Mouse (Mus musculus) heart, adult 2 months (tissue): ENCODE results near the gene Hamp2. TPM values are rescaled to one million over a fixed set of nuclear protein-coding genes. Genes with fewer than 3 reads are reported as not detected.
"Not testable (repeated sequence)": the region's sequence is repeated elsewhere in the genome, so short reads cannot be mapped to it uniquely, and the experiment has no call there.

Experiments
- DNase-seq, 2 experiments: peaks; one replicate each; pipeline ENCODE4 v3.0.0; 2021
- H3K27ac ChIP-seq: fragments of 200-600 bp; 2 replicates; pipeline ENCODE4 v1.8.1; 2022
- H3K27me3 ChIP-seq: fragments of 200-500 bp; 2 replicates; pipeline ENCODE4 v1.6.1; 2012; ENCODE audit warnings: mild to moderate bottlenecking, low read length, inconsistent platforms, mixed read lengths; ENCODE audit not compliant: control insufficient read depth, insufficient read depth
- H3K36me3 ChIP-seq: fragments of 200-500 bp; 2 replicates; pipeline ENCODE4 v1.6.1; 2012; ENCODE audit warnings: low read length, inconsistent platforms; ENCODE audit not compliant: control insufficient read depth, insufficient read depth
- H3K4me1 ChIP-seq: fragments of 200-500 bp; 2 replicates; pipeline ENCODE4 v1.6.1; 2011; ENCODE audit warnings: low read length; ENCODE audit not compliant: control insufficient read depth, insufficient read depth
- H3K4me3 ChIP-seq: fragments of 200-600 bp; 2 replicates; pipeline ENCODE4 v1.8.1; 2022
- H3K79me2 ChIP-seq: fragments of 200-500 bp; replicated peaks from 2 replicates; pipeline ENCODE4 v1.6.1; 2012; ENCODE audit warnings: mild to moderate bottlenecking, inconsistent platforms, low read length, moderate library complexity, mixed read lengths; ENCODE audit not compliant: control insufficient read depth, insufficient read depth
- H3K9ac ChIP-seq: fragments of 200-500 bp; 2 replicates; pipeline ENCODE4 v1.6.1; 2012; ENCODE audit warnings: low read depth, mild to moderate bottlenecking, control low read depth, inconsistent platforms, low read length, mixed read lengths
- CTCF ChIP-seq: fragments of 200-600 bp; IDR thresholded peaks from 2 replicates; pipeline ENCODE4 v1.8.1; 2022; ENCODE audit warnings: antibody characterized with exemption, mild to moderate bottlenecking, moderate library complexity
- EP300 ChIP-seq: fragments of 200-500 bp; IDR thresholded peaks from 2 replicates; pipeline ENCODE4 v1.6.1; 2011; ENCODE audit warnings: low read depth, low read length, control low read depth; ENCODE audit not compliant: insufficient read depth
- POLR2A ChIP-seq: fragments of 200-500 bp; IDR thresholded peaks from 2 replicates; pipeline ENCODE4 v1.6.1; 2011; ENCODE audit warnings: mild to moderate bottlenecking, low read depth, low read length, control low read depth; ENCODE audit not compliant: insufficient read depth
- WGBS: fragments of 180-500 bp; shearing (Covaris S2); methylation state at CpG from one replicate; pipeline ENCODE4 v1.1.7; 2018; 5-methylcytosine and 5-hydroxymethylcytosine counted together
- intact Hi-C: fragments of 180-260 bp; cut with DNase I; formaldehyde crosslinking; loops from one replicate; pipeline ENCODE4 v1.15.1; 2025
- long read RNA-seq: library from polyadenylated mRNA; stranded (forward); transcript quantifications from one replicate; pipeline ENCODE4 v2.0.0, GENCODE M21; 2021
- polyA plus RNA-seq: library from polyadenylated mRNA; depleted of rRNA; stranded (reverse); fragments of >200 nt; gene quantifications from 2 replicates; pipeline ENCODE4 v1.2.3, GENCODE M21; 2012; rRNA removed
- total RNA-seq, 2 experiments: library from RNA; stranded (reverse); gene quantifications; 2 replicates each; pipeline ENCODE4 v1.2.3; 2021

Gene Hamp2
- 1 to 10 TPM; 2.8 to 4.5 TPM for total RNA-seq
- 2.1 and 4.7 TPM in 2 replicates for polyA plus RNA-seq
- long read RNA-seq, partial matches to known transcripts, result 0 of 1 reads
- long read RNA-seq, other reads (novel, unspliced or antisense), result 0 of 1 reads

DNA sequence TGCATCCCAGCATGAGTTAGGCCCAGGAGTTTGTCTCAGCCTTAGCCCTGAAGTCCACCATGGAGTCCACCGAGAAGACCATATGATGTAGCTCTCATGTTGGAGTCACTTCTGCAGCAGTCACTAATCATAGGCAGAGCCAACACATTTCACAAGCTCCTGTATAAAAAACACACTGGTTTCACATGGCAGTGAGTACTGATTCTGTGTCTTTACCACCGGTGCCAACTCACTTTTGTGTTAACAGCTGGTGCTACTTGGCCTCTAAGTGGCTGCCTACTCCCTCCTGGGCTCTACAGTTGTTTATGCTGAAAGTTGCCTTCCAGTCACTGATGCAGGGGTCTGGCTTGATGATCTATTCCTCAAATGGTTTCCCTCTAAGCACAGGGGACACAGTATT is at the start of gene Hamp2:
Gene Hamp2 (minus strand): TSS at position 101 of the 400 bp plus-strand sequence.
- WGBS, result 89% methylated on average over 2 of the region's 2 CpGs
- H3K36me3 ChIP-seq, H3K79me2 ChIP-seq, H3K4me3 ChIP-seq, H3K27ac ChIP-seq, H3K4me1 ChIP-seq, H3K9ac ChIP-seq, intact Hi-C loops, DNase-seq, H3K27me3 ChIP-seq: not testable (repeated sequence)

DNA sequence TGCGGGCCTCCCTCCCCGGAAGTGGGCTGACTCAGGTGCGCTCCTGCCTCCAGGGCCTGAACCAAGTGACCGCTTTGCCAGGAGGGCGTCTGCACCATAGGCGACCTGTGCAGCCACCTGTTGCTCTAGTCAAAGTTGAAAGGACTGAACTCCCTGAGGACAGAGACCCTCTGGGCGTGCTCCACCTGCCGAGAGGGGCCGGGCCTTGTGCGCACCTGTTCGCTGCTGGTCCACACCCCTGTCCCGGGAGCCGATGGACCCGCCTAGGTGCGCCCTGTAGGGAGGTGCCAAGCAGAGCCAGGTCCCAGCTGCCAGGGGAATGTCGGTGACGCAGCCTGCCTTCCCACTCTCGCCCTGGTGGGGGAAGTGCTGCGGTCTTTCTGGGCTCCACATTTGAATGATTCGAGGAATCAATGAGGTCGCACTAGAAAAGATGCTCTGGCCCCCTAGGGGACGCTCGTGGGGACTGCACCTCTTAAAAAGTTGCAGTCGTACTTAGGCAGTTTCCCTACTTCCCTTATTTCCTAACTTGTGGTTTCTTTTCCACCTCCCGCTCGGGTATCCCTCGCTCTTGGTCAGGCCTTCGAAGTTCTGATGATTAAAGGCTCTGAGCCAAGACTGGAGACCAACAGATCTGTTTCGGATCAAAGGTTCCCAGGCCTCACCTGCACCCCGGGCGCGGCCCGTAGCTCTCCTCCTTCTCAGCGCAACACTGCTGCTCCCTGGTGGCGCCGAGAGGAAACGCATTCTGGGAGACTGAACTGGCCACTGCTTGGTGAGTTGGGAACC is 49.2 kb upstream of the Hamp2 start, which contains the start of gene Fam187b:
Gene Fam187b (plus strand): TSS at position 290 of the 789 bp plus-strand sequence.
- Histone ChIP-seq H3K36me3 (no peaks in the 10 kb centered on the region), H3K27ac (peak within 1 kb of the TSS; percentile 60)

GRCm38 (mm10) chr7:30973251-30973500 is 48.7 kb upstream of the Hamp2 start, which contains the start of gene Lsr:
Lsr (minus strand) TSS chr7:30973464.
- Histone ChIP-seq H3K36me3 (no peaks in the 10 kb centered on the region), H3K4me1 (peaks cover 1% of the 10 kb centered on the region), H3K27ac (peak within 1 kb of the TSS; percentile 60), H3K4me3 (peak within 1 kb of the TSS; percentile 40), H3K27me3 (peaks cover 2% of the 10 kb centered on the region; the same call in 1 of the 2 replicates), H3K9ac (peak within 1 kb of the TSS; percentile 70), H3K79me2 (no peaks in the 10 kb centered on the region)
- DNase-seq, result peak in 1 of 2 experiments; percentile 28
- no peak for TF ChIP-seq EP300
- TF ChIP-seq POLR2A, result no peak
- TF ChIP-seq CTCF, result no peak
- intact Hi-C loops, result loop anchor here (5.0 kb wide), 1 partner anchor 79 kb away; the partner anchor contains the start of gene Fxyd7
- 2% methylated on average over 19 of the region's 19 CpGs for WGBS

More for the DNA sequence above, 49.2 kb upstream of the Hamp2 start, which contains the start of gene Fam187b:
- Histone ChIP-seq H3K9ac (peak within 1 kb of the TSS; percentile 70), H3K4me1 (peaks cover 1% of the 10 kb centered on the region), H3K4me3 (peak within 1 kb of the TSS; percentile 40), H3K27me3 (peaks cover 2% of the 10 kb centered on the region; the same call in 1 of the 2 replicates), H3K79me2 (no peaks in the 10 kb centered on the region)
- intact Hi-C loops, result loop anchor here (1.0 to 5.0 kb wide), 3 partner anchors 18 to 100 kb away; partner anchors contain the start of gene Fxyd7
- under 1% methylated on average over 37 of the region's 37 CpGs for WGBS
- DNase-seq, result peak; percentile 88 to 92
- peak; percentile 79 for TF ChIP-seq CTCF
- peak; percentile 84 for TF ChIP-seq EP300
- TF ChIP-seq POLR2A, result no peak

DNA sequence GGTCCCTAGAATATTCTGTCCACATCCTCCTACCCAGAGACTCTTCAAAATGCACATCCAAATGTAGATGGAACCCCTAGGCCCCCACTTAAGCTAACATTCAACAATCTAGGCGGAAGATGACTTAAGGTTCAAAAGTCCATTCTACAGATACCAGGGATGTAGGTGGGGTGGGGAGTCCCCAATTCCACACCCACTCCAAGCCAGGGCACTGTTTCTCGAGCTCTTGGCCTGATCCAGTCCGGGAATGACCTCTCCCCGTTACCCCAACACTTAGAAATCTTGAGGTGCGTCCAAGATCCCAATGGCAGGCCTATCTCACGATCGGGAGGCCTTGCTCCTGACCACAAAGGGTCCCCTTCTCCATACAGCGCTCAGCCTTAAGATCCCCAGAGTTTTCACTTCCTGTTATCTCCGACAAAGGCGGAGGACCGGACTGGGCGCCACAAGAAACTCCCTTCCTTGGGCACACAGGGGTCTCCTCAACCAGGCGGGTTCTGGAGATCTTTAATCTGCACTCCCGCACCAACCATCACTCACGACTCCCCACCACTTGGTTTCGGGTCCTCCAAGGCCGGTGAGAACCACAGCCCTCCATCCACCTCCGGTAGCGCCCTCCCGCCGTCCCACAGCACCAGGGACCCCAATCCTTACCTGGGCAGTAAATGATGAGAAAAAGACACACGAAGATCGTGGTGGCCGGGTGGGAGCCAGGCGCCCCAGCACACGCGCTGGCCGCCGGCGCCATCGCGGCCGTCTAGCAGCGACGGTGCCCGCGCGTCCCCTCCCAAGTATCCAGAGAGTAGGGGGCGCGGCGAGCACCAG is 48.2 kb upstream of the Hamp2 start:
- H3K9ac ChIP-seq, result no peak overlapping the region
- intact Hi-C loops, result loop anchor here (5.0 kb wide), 1 partner anchor 80 kb away; the partner anchor contains the start of gene Fxyd7
- peaks cover 1% of the 10 kb centered on the region for H3K4me1 ChIP-seq
- H3K27ac ChIP-seq, result no peak overlapping the region; the same call in 1 of the 2 replicates
- no peak for TF ChIP-seq EP300
- no peak for TF ChIP-seq CTCF
- TF ChIP-seq POLR2A, result no peak
- peak in 1 of 2 experiments; percentile 28 for DNase-seq
- 16% methylated on average over 41 of the region's 41 CpGs for whole genome bisulfite sequencing
- H3K79me2 ChIP-seq, result no peaks in the 10 kb centered on the region
- peaks cover 2% of the 10 kb centered on the region; the same call in 1 of the 2 replicates for H3K27me3 ChIP-seq
- H3K4me3 ChIP-seq, result peak overlapping the region; percentile 40; the same call in 1 of the 2 replicates
- H3K36me3 ChIP-seq, result no peaks in the 10 kb centered on the region

GRCm38 (mm10) chr7:30971901-30972300 is 47.4 kb upstream of the Hamp2 start:
- no peak for DNase-seq
- WGBS, result 91% methylated on average over 15 of the region's 15 CpGs
- no peak overlapping the region for H3K9ac ChIP-seq

More at GRCm38 (mm10) chr7:30971901-30972300, 47.4 kb upstream of the Hamp2 start:
- Histone ChIP-seq H3K79me2 (no peaks in the 10 kb centered on the region), H3K4me1 (peaks cover 1% of the 10 kb centered on the region), H3K27ac (no peak overlapping the region), H3K36me3 (no peaks in the 10 kb centered on the region), H3K27me3 (peaks cover 2% of the 10 kb centered on the region; the same call in 1 of the 2 replicates), H3K4me3 (no peak overlapping the region)
- TF ChIP-seq EP300, result no peak
- no peak for TF ChIP-seq CTCF
- no peak for TF ChIP-seq POLR2A
- intact Hi-C loops, result loop anchor here (5.0 kb wide), 1 partner anchor 80 kb away; the partner anchor contains the start of gene Fxyd7
